Mouse (Mus musculus): Measurements from ENCODE around the gene Ubash3b. TPM values are rescaled to one million over a fixed set of nuclear protein-coding genes. Genes with fewer than 3 reads are reported as not detected.

The Ubash3b gene
- polyA plus RNA-seq, 1 experiment from 2014 or later: 12.1 TPM

DNA sequence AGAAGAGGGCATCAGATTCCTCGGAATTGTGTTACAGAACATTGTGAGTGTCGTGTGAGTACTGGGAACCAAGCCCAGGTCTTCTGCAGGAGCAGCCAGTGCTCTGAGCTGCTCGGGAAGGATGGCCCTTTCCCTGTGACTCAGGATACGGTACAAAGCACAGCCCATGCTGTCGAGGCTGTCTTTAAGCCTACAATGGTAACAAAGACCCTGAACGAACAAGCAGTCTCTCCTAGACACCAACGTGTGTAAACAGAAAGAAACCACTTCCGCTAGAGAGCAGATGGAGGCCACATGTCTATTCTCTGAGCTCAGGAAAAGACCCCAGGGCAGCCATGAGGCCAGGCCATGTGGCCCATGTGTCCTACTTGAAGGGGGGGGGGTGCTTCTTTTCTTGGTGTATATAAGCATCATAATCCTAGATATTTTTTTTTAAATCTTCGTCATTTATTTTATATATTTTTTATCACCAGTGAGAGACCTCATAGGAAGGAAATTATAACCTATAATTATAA lies 123.3 kb downstream of the Ubash3b start:
- Histone ChIP-seq H3K4me2 (ENCODE audit: low read depth, low read length) (no peak overlapping the region), H3K27ac (replicated peaks; ENCODE audit: low read depth, low read length) (no peak overlapping the region), H3K4me1 (ENCODE audit: control insufficient read depth, insufficient read depth, low read length) (no peaks in the 10 kb centered on the region), H3K27me3 (ENCODE audit: control insufficient read depth, insufficient read depth, low read length) (no peaks in the 10 kb centered on the region), H3K4me3 (ENCODE audit: low read depth, low read length) (no peak overlapping the region), H3K9ac (replicated peaks; ENCODE audit: low read length) (no peak overlapping the region), H3K9me3 (replicated peaks; ENCODE audit: control insufficient read depth, low read length) (no peaks in the 10 kb centered on the region), H3K36me3 (replicated peaks; ENCODE audit: control insufficient read depth, insufficient read depth, low read depth, low read length) (no peaks in the 10 kb centered on the region)
- DNase-seq (ENCODE audit: low spot score) (peak; percentile 72), ATAC-seq (replicated peaks; ENCODE audit: insufficient number of reproducible peaks, low FRiP score, low TSS enrichment, low read depth) (no peak)
- WGBS: 51% methylated on average over 9 of the region's 9 CpGs

DNA sequence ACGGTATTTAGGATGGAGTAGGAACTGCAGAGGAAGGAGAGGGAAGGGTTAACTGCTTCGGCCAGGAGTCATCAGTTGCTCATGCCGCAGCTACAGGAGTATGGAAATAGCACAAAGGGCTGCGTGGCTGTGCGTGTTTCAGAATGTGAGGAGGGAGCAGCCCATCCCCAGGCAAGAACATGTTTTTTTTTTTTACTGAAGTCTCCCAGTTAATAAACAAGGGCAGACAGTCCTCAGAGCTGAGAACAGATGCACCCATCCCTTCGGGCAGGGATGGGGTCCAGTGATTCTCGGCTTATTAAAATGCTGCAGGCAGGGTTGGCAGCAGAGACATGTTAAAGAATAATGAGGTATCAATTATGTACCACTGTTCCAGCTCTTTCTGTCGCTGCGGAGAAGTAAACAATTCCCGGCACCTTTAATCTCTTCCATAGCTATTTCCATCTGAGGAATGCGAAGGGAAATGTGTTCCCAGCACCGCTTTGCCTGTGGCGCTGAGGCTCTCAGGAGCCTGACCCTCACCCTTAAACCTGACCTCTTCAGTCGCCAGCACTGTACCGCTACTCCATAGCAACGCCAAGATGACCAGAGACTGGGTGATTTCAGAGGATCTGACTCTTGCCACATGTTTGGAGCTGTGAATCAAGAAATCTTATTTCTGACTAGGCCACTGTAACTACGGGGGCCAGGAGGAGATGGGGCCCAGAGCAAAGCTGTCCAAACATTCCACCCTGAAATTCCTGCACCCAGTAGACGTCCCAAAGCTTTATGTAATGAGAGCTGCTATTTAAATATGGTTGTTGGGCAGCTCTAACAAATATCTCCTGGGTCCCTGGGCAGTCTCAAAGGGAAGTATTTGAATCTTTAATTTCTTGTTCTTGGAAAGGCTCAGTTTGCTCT lies 129.7 kb downstream of the Ubash3b start:
- 32% methylated on average over 18 of the region's 18 CpGs for WGBS

DNA sequence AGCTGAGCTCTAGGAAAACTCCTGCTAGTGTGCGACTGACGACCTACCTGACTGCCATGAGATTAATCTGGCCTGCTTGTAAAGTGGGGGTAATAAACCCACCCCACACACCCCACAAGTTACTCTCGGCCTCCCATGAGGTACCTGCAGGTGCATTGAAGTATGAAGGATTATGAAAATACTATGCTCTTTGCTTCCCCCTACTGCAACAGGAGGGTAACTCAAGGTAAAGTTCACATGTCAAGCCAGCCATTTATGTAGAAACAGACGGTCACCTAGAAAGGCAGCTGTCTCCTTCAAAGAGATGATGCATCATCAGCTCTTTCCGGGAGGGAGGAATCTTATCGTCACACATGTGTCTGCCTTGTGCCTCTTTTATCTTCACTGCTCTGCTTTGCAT lies 131.7 kb downstream of the Ubash3b start:
- DNase-seq (ENCODE audit: low spot score) (no peak), ATAC-seq (replicated peaks; ENCODE audit: insufficient number of reproducible peaks, low FRiP score, low TSS enrichment, low read depth) (no peak)
- no peak overlapping the region for H3K27ac ChIP-seq (replicated peaks; ENCODE audit: low read depth, low read length)
- H3K27me3 ChIP-seq (ENCODE audit: control insufficient read depth, insufficient read depth, low read length): no peaks in the 10 kb centered on the region
- H3K9ac ChIP-seq (replicated peaks; ENCODE audit: low read length): no peak overlapping the region
- peaks cover 2% of the 10 kb centered on the region; the same call in 1 of the 2 replicates for H3K4me1 ChIP-seq (ENCODE audit: control insufficient read depth, insufficient read depth, low read length)
- no peaks in the 10 kb centered on the region for H3K9me3 ChIP-seq (replicated peaks; ENCODE audit: control insufficient read depth, low read length)
- no peak overlapping the region for H3K4me2 ChIP-seq (ENCODE audit: low read depth, low read length)
- no peaks in the 10 kb centered on the region for H3K36me3 ChIP-seq (replicated peaks; ENCODE audit: control insufficient read depth, insufficient read depth, low read depth, low read length)
- whole genome bisulfite sequencing: 81% methylated on average over 6 of the region's 6 CpGs
- H3K4me3 ChIP-seq (ENCODE audit: low read depth, low read length): no peak overlapping the region

More for the DNA sequence above, 129.7 kb downstream of the Ubash3b start:
- H3K36me3 ChIP-seq (replicated peaks; ENCODE audit: control insufficient read depth, insufficient read depth, low read depth, low read length): no peaks in the 10 kb centered on the region
- no peak overlapping the region for H3K4me3 ChIP-seq (ENCODE audit: low read depth, low read length)
- H3K9me3 ChIP-seq (replicated peaks; ENCODE audit: control insufficient read depth, low read length): no peaks in the 10 kb centered on the region
- H3K4me2 ChIP-seq (ENCODE audit: low read depth, low read length): peak overlapping the region; percentile 16; the same call in 1 of the 2 replicates
- ATAC-seq (replicated peaks; ENCODE audit: insufficient number of reproducible peaks, low FRiP score, low TSS enrichment, low read depth): 0 out of 2 replicates have a peak, but pooled peaks have one; percentile 29
- DNase-seq (ENCODE audit: low spot score): peak; percentile 41
- H3K9ac ChIP-seq (replicated peaks; ENCODE audit: low read length): no peak overlapping the region
- H3K27me3 ChIP-seq (ENCODE audit: control insufficient read depth, insufficient read depth, low read length): no peaks in the 10 kb centered on the region
- 0 out of 2 replicates have a peak overlapping the region, but pooled peaks have one; percentile 35 for H3K27ac ChIP-seq (replicated peaks; ENCODE audit: low read depth, low read length)
- H3K4me1 ChIP-seq (ENCODE audit: control insufficient read depth, insufficient read depth, low read length): peaks cover 2% of the 10 kb centered on the region; the same call in 1 of the 2 replicates

DNA sequence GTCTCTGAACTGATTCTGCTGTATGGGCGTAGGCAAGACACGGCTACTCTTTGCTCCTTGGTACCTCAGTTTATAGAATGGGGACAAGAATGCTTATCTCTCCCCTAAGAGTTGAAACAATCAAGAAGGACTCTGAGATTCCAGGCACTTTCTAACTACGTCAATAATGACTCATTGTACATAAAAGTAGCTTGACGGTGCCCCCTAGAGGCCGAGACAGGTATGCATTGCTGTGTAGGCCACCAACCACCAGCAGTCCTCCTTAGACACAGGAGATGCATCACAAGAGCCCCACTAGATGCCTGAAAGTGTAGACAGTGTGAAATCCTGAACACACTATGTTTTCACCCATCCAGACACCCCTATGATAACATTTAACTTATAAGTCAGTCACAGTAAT lies 133.0 kb downstream of the Ubash3b start:
- Histone ChIP-seq H3K27ac (replicated peaks; ENCODE audit: low read depth, low read length) (no peak overlapping the region), H3K4me1 (ENCODE audit: control insufficient read depth, insufficient read depth, low read length) (peaks cover 2% of the 10 kb centered on the region; the same call in 1 of the 2 replicates), H3K4me2 (ENCODE audit: low read depth, low read length) (no peak overlapping the region), H3K4me3 (ENCODE audit: low read depth, low read length) (no peak overlapping the region), H3K27me3 (ENCODE audit: control insufficient read depth, insufficient read depth, low read length) (no peaks in the 10 kb centered on the region), H3K36me3 (replicated peaks; ENCODE audit: control insufficient read depth, insufficient read depth, low read depth, low read length) (no peaks in the 10 kb centered on the region), H3K9ac (replicated peaks; ENCODE audit: low read length) (no peak overlapping the region), H3K9me3 (replicated peaks; ENCODE audit: control insufficient read depth, low read length) (no peaks in the 10 kb centered on the region)
- ATAC-seq (replicated peaks; ENCODE audit: insufficient number of reproducible peaks, low FRiP score, low TSS enrichment, low read depth) (no peak), DNase-seq (ENCODE audit: low spot score) (peak; percentile 70)
- WGBS: 51% methylated on average over 5 of the region's 5 CpGs

DNA sequence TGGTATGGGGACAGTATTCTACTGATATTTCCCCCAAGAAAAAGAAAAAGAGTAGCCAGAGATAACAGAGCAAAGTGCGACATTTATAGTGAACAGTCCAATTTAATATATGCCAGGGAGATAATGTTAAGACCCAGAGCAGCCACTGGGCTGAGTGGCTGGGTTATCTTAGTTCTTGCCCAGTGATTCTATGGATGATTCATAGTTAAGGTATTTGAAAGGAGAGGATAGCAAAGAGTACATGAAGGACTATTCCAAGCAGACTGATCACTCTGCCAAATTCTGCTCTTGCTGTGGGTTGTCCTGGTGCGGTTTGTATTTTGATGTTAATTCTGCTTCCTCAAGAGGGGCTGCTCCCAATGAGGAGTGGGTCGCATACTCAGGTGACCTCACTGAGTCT lies 139.8 kb downstream of the Ubash3b start:
- H3K9ac ChIP-seq (replicated peaks; ENCODE audit: low read length): no peak overlapping the region
- H3K9me3 ChIP-seq (replicated peaks; ENCODE audit: control insufficient read depth, low read length): no peaks in the 10 kb centered on the region
- H3K27me3 ChIP-seq (ENCODE audit: control insufficient read depth, insufficient read depth, low read length): no peaks in the 10 kb centered on the region
- no peak for ATAC-seq (replicated peaks; ENCODE audit: insufficient number of reproducible peaks, low FRiP score, low TSS enrichment, low read depth)
- H3K4me2 ChIP-seq (ENCODE audit: low read depth, low read length): no peak overlapping the region
- no peaks in the 10 kb centered on the region for H3K36me3 ChIP-seq (replicated peaks; ENCODE audit: control insufficient read depth, insufficient read depth, low read depth, low read length)
- no peak overlapping the region for H3K27ac ChIP-seq (replicated peaks; ENCODE audit: low read depth, low read length)
- no peak for DNase-seq (ENCODE audit: low spot score)
- H3K4me3 ChIP-seq (ENCODE audit: low read depth, low read length): no peak overlapping the region
- no peaks in the 10 kb centered on the region for H3K4me1 ChIP-seq (ENCODE audit: control insufficient read depth, insufficient read depth, low read length)
- 75% methylated on average over 3 of the region's 3 CpGs for WGBS

DNA sequence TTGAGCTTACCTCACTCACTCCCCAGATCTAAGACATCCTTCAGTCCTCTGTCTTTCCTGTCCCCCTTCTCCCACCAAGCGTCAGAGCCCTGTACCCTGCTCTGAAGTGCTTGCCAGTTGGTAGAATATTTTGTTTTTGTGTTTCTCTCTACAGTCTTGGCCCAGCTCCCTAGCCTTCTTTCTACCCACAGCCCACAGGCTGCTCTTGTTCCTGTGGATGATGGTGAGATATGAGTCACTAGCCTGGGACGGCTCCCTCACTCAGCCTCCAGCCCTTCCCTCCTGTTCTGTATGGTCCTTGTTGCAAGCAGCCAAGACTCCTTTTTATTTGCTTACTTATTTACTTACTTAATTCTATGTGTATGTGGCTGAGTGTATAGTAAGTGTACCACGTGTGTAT lies 141.0 kb downstream of the Ubash3b start:
- H3K36me3 ChIP-seq (replicated peaks; ENCODE audit: control insufficient read depth, insufficient read depth, low read depth, low read length): no peaks in the 10 kb centered on the region
- no peaks in the 10 kb centered on the region for H3K9me3 ChIP-seq (replicated peaks; ENCODE audit: control insufficient read depth, low read length)
- no peak overlapping the region for H3K27ac ChIP-seq (replicated peaks; ENCODE audit: low read depth, low read length)
- H3K4me2 ChIP-seq (ENCODE audit: low read depth, low read length): no peak overlapping the region
- no peaks in the 10 kb centered on the region for H3K4me1 ChIP-seq (ENCODE audit: control insufficient read depth, insufficient read depth, low read length)
- H3K27me3 ChIP-seq (ENCODE audit: control insufficient read depth, insufficient read depth, low read length): no peaks in the 10 kb centered on the region
- WGBS: 82% methylated on average over 3 of the region's 3 CpGs
- H3K4me3 ChIP-seq (ENCODE audit: low read depth, low read length): no peak overlapping the region
- ATAC-seq (replicated peaks; ENCODE audit: insufficient number of reproducible peaks, low FRiP score, low TSS enrichment, low read depth) (no peak), DNase-seq (ENCODE audit: low spot score) (no peak)
- no peak overlapping the region for H3K9ac ChIP-seq (replicated peaks; ENCODE audit: low read length)

DNA sequence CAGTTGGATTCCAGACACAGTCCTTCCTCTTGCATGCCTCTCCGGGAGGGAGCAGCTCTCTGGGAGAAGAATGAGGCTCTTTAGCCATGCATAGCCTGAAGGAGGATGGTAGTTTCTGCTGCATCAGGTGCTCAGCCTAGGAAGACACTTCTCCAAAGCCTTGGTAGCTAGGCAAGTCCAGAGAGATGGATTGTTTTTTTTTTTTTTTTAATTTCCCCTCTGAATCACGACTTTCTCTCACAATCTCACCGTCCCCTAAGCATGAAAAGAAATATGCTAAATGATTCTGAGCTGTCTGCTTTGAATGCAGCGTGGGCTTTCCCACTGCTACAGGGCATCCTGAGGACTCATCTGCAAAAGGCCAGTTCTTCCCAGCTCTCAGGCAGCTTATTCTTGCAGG lies 147.0 kb downstream of the Ubash3b start:
- DNase-seq (ENCODE audit: low spot score) (no peak), ATAC-seq (replicated peaks; ENCODE audit: insufficient number of reproducible peaks, low FRiP score, low TSS enrichment, low read depth) (no peak)
- Histone ChIP-seq H3K9ac (replicated peaks; ENCODE audit: low read length) (no peak overlapping the region), H3K9me3 (replicated peaks; ENCODE audit: control insufficient read depth, low read length) (no peaks in the 10 kb centered on the region), H3K36me3 (replicated peaks; ENCODE audit: control insufficient read depth, insufficient read depth, low read depth, low read length) (no peaks in the 10 kb centered on the region), H3K4me3 (ENCODE audit: low read depth, low read length) (no peak overlapping the region), H3K4me2 (ENCODE audit: low read depth, low read length) (no peak overlapping the region), H3K27me3 (ENCODE audit: control insufficient read depth, insufficient read depth, low read length) (no peaks in the 10 kb centered on the region), H3K4me1 (ENCODE audit: control insufficient read depth, insufficient read depth, low read length) (no peaks in the 10 kb centered on the region), H3K27ac (replicated peaks; ENCODE audit: low read depth, low read length) (no peak overlapping the region)
- 38% methylated on average over 4 of the region's 4 CpGs for WGBS

DNA sequence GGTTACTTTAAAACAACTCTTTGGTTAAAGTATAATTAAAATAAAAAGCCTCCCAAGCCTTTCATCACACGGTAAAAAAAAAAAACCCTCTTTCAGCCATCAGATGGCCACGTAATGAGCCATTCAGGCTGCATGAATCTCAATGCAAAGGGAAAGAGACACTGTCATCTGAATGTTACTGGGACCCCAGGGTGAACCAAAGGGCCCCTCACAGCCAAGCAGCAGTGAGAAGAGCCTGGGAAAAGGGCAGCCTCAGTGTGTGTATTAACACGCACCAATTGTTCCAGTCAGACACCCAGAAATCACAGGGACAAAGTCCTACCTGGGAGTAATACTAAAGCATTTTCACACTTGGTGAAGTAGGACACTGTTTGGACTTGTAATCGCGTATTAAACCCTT lies 149.0 kb downstream of the Ubash3b start:
- Histone ChIP-seq H3K4me3 (ENCODE audit: low read depth, low read length) (no peak overlapping the region), H3K9ac (replicated peaks; ENCODE audit: low read length) (no peak overlapping the region), H3K36me3 (replicated peaks; ENCODE audit: control insufficient read depth, insufficient read depth, low read depth, low read length) (no peaks in the 10 kb centered on the region), H3K27ac (replicated peaks; ENCODE audit: low read depth, low read length) (no peak overlapping the region), H3K4me2 (ENCODE audit: low read depth, low read length) (no peak overlapping the region), H3K9me3 (replicated peaks; ENCODE audit: control insufficient read depth, low read length) (no peaks in the 10 kb centered on the region), H3K27me3 (ENCODE audit: control insufficient read depth, insufficient read depth, low read length) (no peaks in the 10 kb centered on the region), H3K4me1 (ENCODE audit: control insufficient read depth, insufficient read depth, low read length) (no peaks in the 10 kb centered on the region)
- DNase-seq (ENCODE audit: low spot score) (no peak), ATAC-seq (replicated peaks; ENCODE audit: insufficient number of reproducible peaks, low FRiP score, low TSS enrichment, low read depth) (no peak)
- 84% methylated on average over 5 of the region's 5 CpGs for WGBS
